Mouse (Mus musculus) hindbrain, embryonic 15.5 days (tissue): ENCODE results near the gene Zfp566. TPM values are rescaled to one million over a fixed set of nuclear protein-coding genes. Genes with fewer than 3 reads are reported as not detected.
"Not testable (repeated sequence)": the region's sequence is repeated elsewhere in the genome, so short reads cannot be mapped to it uniquely, and the experiment has no call there.

Experiments
- ATAC-seq: fragments of 200-750 bp; cut with Nextera tagmentation; 2 replicates; pipeline ENCODE4 v1.8.0; 2017; ENCODE audit warnings: low read depth, moderate number of reproducible peaks, moderate TSS enrichment; ENCODE audit not compliant: low FRiP score
- H3K27ac ChIP-seq: fragments of 300-500 bp; sonication (generic); replicated peaks from 2 replicates; pipeline ENCODE4 v1.5.1; 2015; ENCODE audit warnings: mild to moderate bottlenecking, inconsistent platforms
- H3K27me3 ChIP-seq: fragments of 300-500 bp; sonication (generic); 2 replicates; pipeline ENCODE4 v1.6.1; 2015; ENCODE audit warnings: control low read depth, inconsistent platforms
- H3K36me3 ChIP-seq: fragments of 300-500 bp; sonication (generic); 2 replicates; pipeline ENCODE4 v1.6.1; 2015; ENCODE audit warnings: control low read depth, inconsistent platforms
- H3K4me1 ChIP-seq: fragments of 300-500 bp; sonication (generic); replicated peaks from 2 replicates; pipeline ENCODE4 v1.6.1; 2015; ENCODE audit warnings: control low read depth, inconsistent platforms
- H3K4me2 ChIP-seq: fragments of 300-500 bp; sonication (generic); 2 replicates; pipeline ENCODE4 v1.6.1; 2015; ENCODE audit warnings: moderate library complexity, mild to moderate bottlenecking, inconsistent platforms
- H3K4me3 ChIP-seq: fragments of 300-500 bp; sonication (generic); 2 replicates; pipeline ENCODE4 v1.5.1; 2015; ENCODE audit warnings: mild to moderate bottlenecking, inconsistent platforms
- H3K9ac ChIP-seq: fragments of 300-500 bp; sonication (generic); 2 replicates; pipeline ENCODE4 v1.6.1; 2015; ENCODE audit warnings: inconsistent platforms
- H3K9me3 ChIP-seq: fragments of 300-500 bp; sonication (generic); 2 replicates; pipeline ENCODE4 v1.6.1; 2016; ENCODE audit warnings: control low read depth, inconsistent platforms
- WGBS: fragments of 180-500 bp; shearing (Covaris S2); methylation state at CpG from one replicate; pipeline ENCODE4 v1.1.7; 2015; 5-methylcytosine and 5-hydroxymethylcytosine counted together
- polyA plus RNA-seq: library from polyadenylated mRNA; unstranded; fragments of >200 nt; fragmentation: Nextera tagmentation; extraction: Ambion mirVana; gene quantifications from 2 replicates; pipeline ENCODE4 v1.2.1, GENCODE M21; 2015

The Zfp566 gene
- 12.4 and 16.6 TPM in 2 replicates for polyA plus RNA-seq

- WGBS = under 1% methylated on average over 40 of the region's 40 CpGs
- Histone ChIP-seq H3K27me3 (no peaks in the 10 kb centered on the region), H3K9me3 (no peaks in the 10 kb centered on the region), H3K4me3 (peak within 1 kb of the TSS; percentile 58), H3K9ac (peak within 1 kb of the TSS; percentile 64), H3K27ac (peak within 1 kb of the TSS; percentile 91), H3K36me3 (peaks cover 14% of the 10 kb centered on the region), H3K4me2 (peak within 1 kb of the TSS; percentile 88), H3K4me1 (peaks cover 38% of the 10 kb centered on the region)
- ATAC-seq = peak; percentile 94
Observed at GRCm38 (mm10) chr7:30090092-30090969, at the start of gene Zfp566, which contains the start of gene Gm26920. Zfp566 (minus strand) TSS chr7:30090527. Gm26920 (minus strand) TSS chr7:30090410.

GRCm38 (mm10) chr7:30136826-30137225 lies 46.5 kb upstream of the Zfp566 start:
- Histone ChIP-seq H3K36me3 (peaks cover 64% of the 10 kb centered on the region), H3K4me2 (no peak overlapping the region), H3K4me3 (no peak overlapping the region), H3K9me3 (no peaks in the 10 kb centered on the region), H3K27me3 (no peaks in the 10 kb centered on the region), H3K9ac (no peak overlapping the region), H3K27ac (no peak overlapping the region), H3K4me1 (no peaks in the 10 kb centered on the region)
- WGBS = 88% methylated on average over 10 of the region's 10 CpGs
- no peak for ATAC-seq

- Histone ChIP-seq H3K4me2 (no peak overlapping the region), H3K27ac (no peak overlapping the region), H3K9ac (no peak overlapping the region), H3K4me3 (no peak overlapping the region), H3K27me3 (no peaks in the 10 kb centered on the region), H3K36me3 (peaks cover 76% of the 10 kb centered on the region), H3K9me3 (no peaks in the 10 kb centered on the region), H3K4me1 (no peaks in the 10 kb centered on the region)
- whole genome bisulfite sequencing = 93% methylated on average over 4 of the region's 4 CpGs
- no peak for ATAC-seq
Observed at GRCm38 (mm10) chr7:30132396-30132795, 42.1 kb upstream of the Zfp566 start.

- Histone ChIP-seq H3K4me3 (no peak overlapping the region), H3K9ac (no peak overlapping the region), H3K27ac (no peak overlapping the region), H3K4me1 (no peaks in the 10 kb centered on the region), H3K4me2 (no peak overlapping the region), H3K27me3 (no peaks in the 10 kb centered on the region), H3K36me3 (peaks cover 67% of the 10 kb centered on the region), H3K9me3 (no peaks in the 10 kb centered on the region)
- WGBS = 95% methylated on average over 8 of the region's 8 CpGs
- ATAC-seq = no peak
Observed at GRCm38 (mm10) chr7:30129900-30130299, 39.6 kb upstream of the Zfp566 start.

GRCm38 (mm10) chr7:30122188-30122530 lies 31.8 kb upstream of the Zfp566 start:
- Histone ChIP-seq H3K9me3 (no peaks in the 10 kb centered on the region), H3K4me3 (peak overlapping the region; percentile 60), H3K36me3 (peaks cover 8% of the 10 kb centered on the region), H3K4me2 (peak overlapping the region; percentile 80), H3K27me3 (no peaks in the 10 kb centered on the region), H3K27ac (peak overlapping the region; percentile 87), H3K9ac (peak overlapping the region; percentile 60), H3K4me1 (peaks cover 13% of the 10 kb centered on the region)
- ATAC-seq = peak; percentile 45; the same call in 1 of the 2 replicates
- 4% methylated on average over 15 of the region's 15 CpGs for WGBS

- H3K27ac ChIP-seq = peak within 1 kb of the TSS; percentile 87
- ATAC-seq = peak; percentile 97
- no peaks in the 10 kb centered on the region for H3K27me3 ChIP-seq
- peaks cover 13% of the 10 kb centered on the region for H3K4me1 ChIP-seq
- H3K4me3 ChIP-seq = peak within 1 kb of the TSS; percentile 60
- under 1% methylated on average over 60 of the region's 61 CpGs for WGBS
- H3K9me3 ChIP-seq = no peaks in the 10 kb centered on the region
- H3K36me3 ChIP-seq = 0 out of 2 replicates have a peak, but pooled peaks cover 1% of the 10 kb centered on the region
- H3K4me2 ChIP-seq = peak within 1 kb of the TSS; percentile 80
- H3K9ac ChIP-seq = peak within 1 kb of the TSS; percentile 60
Observed at GRCm38 (mm10) chr7:30121308-30122187, 31.2 kb upstream of the Zfp566 start, which contains the start of gene Zfp382. Zfp382 (plus strand) TSS chr7:30121942.

- not testable (repeated sequence) for H3K36me3 ChIP-seq, H3K9me3 ChIP-seq, H3K27ac ChIP-seq, H3K9ac ChIP-seq, H3K27me3 ChIP-seq, H3K4me2 ChIP-seq, H3K4me1 ChIP-seq, H3K4me3 ChIP-seq, ATAC-seq
- 96% methylated on average over 12 of the region's 12 CpGs for WGBS
Observed at GRCm38 (mm10) chr7:30117935-30118334, 27.6 kb upstream of the Zfp566 start.

GRCm38 (mm10) chr7:30116076-30116475 lies 25.7 kb upstream of the Zfp566 start:
- WGBS = 97% methylated on average over 5 of the region's 5 CpGs
- no peaks in the 10 kb centered on the region for H3K27me3 ChIP-seq
- no peak overlapping the region for H3K4me3 ChIP-seq
- no peak overlapping the region for H3K9ac ChIP-seq
- H3K9me3 ChIP-seq = no peaks in the 10 kb centered on the region
- H3K4me2 ChIP-seq = no peak overlapping the region
- H3K27ac ChIP-seq = no peak overlapping the region
- ATAC-seq = no peak
- H3K4me1 ChIP-seq = 0 out of 2 replicates have a peak, but pooled peaks cover 2% of the 10 kb centered on the region
- H3K36me3 ChIP-seq = no peaks in the 10 kb centered on the region

- H3K36me3 ChIP-seq = peaks cover 53% of the 10 kb centered on the region
- peaks cover 27% of the 10 kb centered on the region for H3K4me1 ChIP-seq
- no peaks in the 10 kb centered on the region for H3K27me3 ChIP-seq
- H3K27ac ChIP-seq = no peak overlapping the region
- H3K9me3 ChIP-seq = no peaks in the 10 kb centered on the region; the same call in 1 of the 2 replicates
- 0 out of 2 replicates have a peak overlapping the region, but pooled peaks have one; percentile 2 for H3K4me3 ChIP-seq
- ATAC-seq = no peak
- H3K4me2 ChIP-seq = no peak overlapping the region
- 96% methylated on average over 13 of the region's 13 CpGs for WGBS
- H3K9ac ChIP-seq = no peak overlapping the region
Observed at GRCm38 (mm10) chr7:30099297-30099696, 9.0 kb upstream of the Zfp566 start.

- no peaks in the 10 kb centered on the region for H3K27me3 ChIP-seq
Observed at GRCm38 (mm10) chr7:30095551-30096125, 5.3 kb upstream of the Zfp566 start.

GRCm38 (mm10) chr7:30094646-30095429 lies 4.5 kb upstream of the Zfp566 start, which contains the start of gene Zfp260:
Zfp260 (plus strand) TSS chr7:30094777.
- under 1% methylated on average over 26 of the region's 26 CpGs for WGBS
- Histone ChIP-seq H3K4me1 (peaks cover 36% of the 10 kb centered on the region), H3K27ac (peak within 1 kb of the TSS; percentile 98), H3K4me2 (peak within 1 kb of the TSS; percentile 54), H3K9me3 (no peaks in the 10 kb centered on the region), H3K4me3 (peak within 1 kb of the TSS; percentile 81), H3K36me3 (peaks cover 15% of the 10 kb centered on the region; the same call in 1 of the 2 replicates), H3K27me3 (no peaks in the 10 kb centered on the region), H3K9ac (peak within 1 kb of the TSS; percentile 94)
- peak; percentile 82 for ATAC-seq

More at GRCm38 (mm10) chr7:30095551-30096125, 5.3 kb upstream of the Zfp566 start:
- Histone ChIP-seq H3K27ac (peak overlapping the region; percentile 98), H3K9me3 (no peaks in the 10 kb centered on the region), H3K36me3 (peaks cover 23% of the 10 kb centered on the region), H3K9ac (peak overlapping the region; percentile 94), H3K4me1 (peaks cover 36% of the 10 kb centered on the region), H3K4me3 (peak overlapping the region; percentile 81), H3K4me2 (peak overlapping the region; percentile 54)
- 3% methylated on average over 5 of the region's 5 CpGs for WGBS
- ATAC-seq = no peak
